Mouse (Mus musculus) central nervous system, embryonic 18 days (tissue): ENCODE data around the gene Gm17027. TPM values are rescaled to one million over a fixed set of nuclear protein-coding genes. Genes with fewer than 3 reads are reported as not detected.

Experiments used
- polyA plus RNA-seq: library from polyadenylated mRNA; depleted of rRNA; stranded (reverse); fragments of >200 nt; gene quantifications from 2 replicates; pipeline ENCODE4 v1.2.3, GENCODE M21; 2012; rRNA removed

The Gm17027 gene
- not detected in 2 replicates for polyA plus RNA-seq

GRCm38 (mm10) chr14:42162522-42162921 is at the start of gene Gm17027:
Gene Gm17027, minus strand, starts transcription at chr14:42162622.

GRCm38 (mm10) chr14:42190691-42191090 is 28.3 kb upstream of the Gm17027 start, which contains the start of gene Gm3573:
Gene Gm3573, minus strand, starts transcription at chr14:42190791.

DNA sequence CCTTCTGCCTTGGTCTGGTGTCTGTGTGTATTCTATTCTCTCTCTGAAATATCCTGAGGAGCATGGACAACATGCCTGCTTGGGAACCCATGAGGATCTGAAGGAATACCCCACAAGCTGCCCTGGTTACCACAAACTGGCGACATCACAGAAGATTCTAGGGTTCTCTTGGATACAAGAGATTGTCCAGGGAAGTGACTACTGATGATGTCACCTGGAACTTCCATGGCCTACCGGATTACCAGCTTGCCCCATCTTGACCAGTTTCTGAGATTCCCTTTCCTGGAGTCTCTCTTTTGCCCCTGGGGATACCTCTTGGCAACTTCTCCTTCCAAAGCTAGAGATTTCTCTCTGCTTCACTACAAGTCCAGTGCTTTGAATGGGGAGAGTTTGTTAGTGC is 45.2 kb downstream of the Gm17027 start, which contains the start of gene Gm7951:
TSS of gene Gm7951 (minus strand) at position 101 of the 400 bp plus-strand sequence.

Other genes with a start within 250 kb of the Gm17027 start
- gene 1700049E17Rik1, start 237.7 kb downstream of the Gm17027 start, polyA plus RNA-seq: not detected in 2 replicates
- gene 1700024B05Rik, start 218.6 kb downstream of the Gm17027 start, polyA plus RNA-seq: not detected in 2 replicates
- not detected in 2 replicates for gene Gm6401, start 194.7 kb downstream of the Gm17027 start, polyA plus RNA-seq
- not detected in 2 replicates for gene Gm3543, start 179.3 kb downstream of the Gm17027 start, polyA plus RNA-seq
- gene Gm7951, start 45.3 kb downstream of the Gm17027 start, polyA plus RNA-seq: not detected in 2 replicates
- gene Gm3573, start 28.2 kb upstream of the Gm17027 start, polyA plus RNA-seq: not detected in 2 replicates
- not detected in 2 replicates for gene Gm17026, start 97.4 kb upstream of the Gm17027 start, polyA plus RNA-seq
- gene Gm9611, start 134.7 kb upstream of the Gm17027 start, polyA plus RNA-seq: not detected in 2 replicates
- not detected in 2 replicates for gene Gm7995, start 147.6 kb upstream of the Gm17027 start, polyA plus RNA-seq